Mouse (Mus musculus) testis, adult 2 months (tissue): ENCODE data around the gene Crip1. TPM values are rescaled to one million over a fixed set of nuclear protein-coding genes. Genes with fewer than 3 reads are reported as not detected.

Experiments
- H3K27ac ChIP-seq: fragments of 200-500 bp; 2 replicates; pipeline ENCODE4 v1.5.1; 2012; ENCODE audit warnings: low read depth, low read length; ENCODE audit not compliant: control insufficient read depth, insufficient read depth
- H3K27me3 ChIP-seq: fragments of 200-500 bp; 2 replicates; pipeline ENCODE4 v1.6.1; 2012; ENCODE audit warnings: mild to moderate bottlenecking, low read length, moderate library complexity; ENCODE audit not compliant: control insufficient read depth, insufficient read depth
- H3K36me3 ChIP-seq: fragments of 200-500 bp; 2 replicates; pipeline ENCODE4 v1.6.1; 2012; ENCODE audit warnings: mild to moderate bottlenecking, low read length; ENCODE audit not compliant: control insufficient read depth, insufficient read depth
- H3K4me1 ChIP-seq: fragments of 200-500 bp; 2 replicates; pipeline ENCODE4 v1.6.1; 2012; ENCODE audit warnings: low read length; ENCODE audit not compliant: control insufficient read depth, insufficient read depth
- H3K4me3 ChIP-seq: fragments of 200-500 bp; 2 replicates; pipeline ENCODE4 v1.5.1; 2012; ENCODE audit warnings: low read depth, mild to moderate bottlenecking, low read length, moderate library complexity, mixed read lengths; ENCODE audit not compliant: control insufficient read depth
- CTCF ChIP-seq: fragments of 200-500 bp; IDR thresholded peaks from 2 replicates; pipeline ENCODE4 v1.5.1; 2012; ENCODE audit warnings: low read depth, mild to moderate bottlenecking, inconsistent platforms, low read length, moderate library complexity; ENCODE audit not compliant: control insufficient read depth, insufficient read depth, insufficient replicate concordance
- POLR2A ChIP-seq: fragments of 200-500 bp; IDR thresholded peaks from 2 replicates; pipeline ENCODE4 v1.6.1; 2012; ENCODE audit warnings: low read depth, mild to moderate bottlenecking, inconsistent platforms, low read length, moderate library complexity; ENCODE audit not compliant: control insufficient read depth
- polyA plus RNA-seq: library from polyadenylated mRNA; depleted of rRNA; stranded (reverse); fragments of >200 nt; gene quantifications from 2 replicates; pipeline ENCODE4 v1.2.3, GENCODE M21; 2012

Gene Crip1
- polyA plus RNA-seq, 1 experiment, result 30.4 TPM

DNA sequence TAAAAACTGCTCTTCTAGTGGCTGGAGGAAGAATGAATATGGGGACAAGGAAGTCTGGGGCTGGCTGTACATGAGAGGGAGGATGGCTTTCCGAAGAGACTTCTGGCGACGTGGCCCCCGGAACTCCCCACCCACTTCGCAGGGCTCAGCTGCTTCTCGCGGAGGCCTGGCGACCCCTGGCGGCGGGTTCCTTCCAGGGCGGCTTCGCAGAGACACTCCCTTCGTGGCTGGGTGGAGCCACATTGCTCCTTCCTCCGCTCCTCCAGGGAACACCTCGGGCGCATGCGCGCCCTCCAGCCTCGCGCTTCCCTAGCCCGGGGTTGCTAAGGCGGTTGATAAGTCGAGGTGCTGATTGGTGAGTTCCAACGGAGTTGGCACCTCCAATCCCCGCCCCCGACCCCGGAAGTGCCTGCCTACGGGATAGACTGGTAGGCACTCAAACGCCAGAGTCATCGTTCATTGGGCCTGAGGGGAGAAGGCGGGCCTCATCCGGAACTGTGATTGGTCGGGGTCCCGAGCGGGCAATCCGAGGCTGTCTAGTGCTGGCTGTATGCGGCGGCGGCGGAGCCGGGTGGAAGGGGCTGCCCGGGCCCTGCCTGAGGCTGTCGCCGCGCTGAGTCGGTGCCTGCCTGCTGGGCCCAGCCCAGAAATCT is 9.9 kb downstream of the Crip1 start, which contains the start of gene Tedc1:
TSS of gene Tedc1 (plus strand) at position 535 of the 653 bp plus-strand sequence.
- TF ChIP-seq CTCF, result peak; percentile 73; the same call in 1 of the 2 replicates
- TF ChIP-seq POLR2A, result peak; percentile 31; the same call in 1 of the 2 replicates
- Histone ChIP-seq H3K27me3 (no peaks in the 10 kb centered on the region), H3K4me1 (peaks cover 35% of the 10 kb centered on the region), H3K27ac (peak within 1 kb of the TSS; percentile 83), H3K36me3 (no peaks in the 10 kb centered on the region; the same call in 1 of the 2 replicates), H3K4me3 (peak within 1 kb of the TSS; percentile 94)

DNA sequence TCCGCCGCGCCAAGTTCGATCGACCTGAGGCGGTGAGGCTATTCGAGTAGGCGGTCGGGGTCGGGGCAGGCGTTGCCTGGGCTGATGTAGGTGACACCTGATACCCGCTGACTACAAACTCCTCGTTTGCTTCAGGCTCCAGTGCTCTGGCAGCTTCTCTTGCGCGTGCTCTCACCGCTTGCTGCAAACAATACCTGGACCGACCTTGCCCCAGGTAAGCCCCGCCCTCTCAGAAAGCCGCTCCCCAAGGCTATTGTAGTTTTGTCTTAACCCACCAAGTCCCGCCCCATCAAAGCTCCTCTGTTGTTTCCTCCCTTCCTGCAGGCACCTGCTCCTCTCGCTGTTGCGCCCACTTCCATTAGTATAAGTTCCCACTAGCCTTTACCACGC is 10.4 kb downstream of the Crip1 start:
- H3K4me1 ChIP-seq, result peaks cover 31% of the 10 kb centered on the region

DNA sequence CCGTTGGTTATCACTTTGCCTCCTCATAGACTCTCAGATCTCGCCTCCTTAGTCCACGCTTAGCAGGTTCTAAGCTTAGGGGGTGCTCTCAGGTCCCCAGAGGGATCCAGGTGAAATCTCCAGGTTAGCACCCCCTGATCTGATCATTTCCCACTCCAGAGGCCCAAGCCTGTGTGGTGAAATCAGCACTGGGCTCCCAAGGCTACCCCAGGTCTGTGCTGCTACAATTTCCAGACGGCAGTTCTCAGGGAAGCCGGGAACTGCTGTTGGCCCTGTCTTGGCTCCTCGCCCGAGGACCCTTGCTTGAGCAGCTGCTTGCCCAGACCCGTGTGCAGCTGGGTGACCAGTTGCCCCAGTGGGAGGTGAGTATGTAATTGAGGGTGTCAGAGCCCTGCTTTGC is 10.9 kb downstream of the Crip1 start:
- no peak for TF ChIP-seq POLR2A
- TF ChIP-seq CTCF, result no peak
- H3K27me3 ChIP-seq, result no peaks in the 10 kb centered on the region
- peak overlapping the region; percentile 94 for H3K4me3 ChIP-seq
- H3K27ac ChIP-seq, result no peak overlapping the region
- H3K4me1 ChIP-seq, result peaks cover 28% of the 10 kb centered on the region
- H3K36me3 ChIP-seq, result no peaks in the 10 kb centered on the region; the same call in 1 of the 2 replicates

More for the DNA sequence above, 10.4 kb downstream of the Crip1 start:
- Histone ChIP-seq H3K27ac (peak overlapping the region; percentile 70), H3K36me3 (no peaks in the 10 kb centered on the region; the same call in 1 of the 2 replicates), H3K27me3 (no peaks in the 10 kb centered on the region), H3K4me3 (peak overlapping the region; percentile 94)
- no peak for TF ChIP-seq CTCF
- TF ChIP-seq POLR2A, result no peak

DNA sequence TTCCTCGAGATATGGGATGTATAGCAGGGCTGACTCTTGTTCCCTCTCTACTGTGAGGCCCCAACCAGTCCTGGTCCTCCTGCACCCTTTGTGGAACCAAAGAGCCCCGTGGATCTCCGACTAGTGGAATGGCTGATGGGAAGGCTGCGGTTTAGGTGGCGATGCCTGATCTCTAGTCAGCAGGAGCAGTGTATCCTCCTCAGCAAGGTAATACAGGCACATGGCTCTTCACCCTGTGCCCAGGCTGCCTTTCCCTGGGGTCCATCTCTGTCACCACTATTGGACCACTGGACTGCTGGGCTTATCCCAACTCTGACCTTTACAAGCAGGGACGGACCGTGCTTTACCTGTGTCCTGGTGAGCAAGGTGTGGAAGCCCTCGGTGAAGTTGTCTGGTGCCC is 11.4 kb downstream of the Crip1 start:
- TF ChIP-seq CTCF (no peak), POLR2A (no peak)
- Histone ChIP-seq H3K4me3 (peak overlapping the region; percentile 94), H3K27ac (no peak overlapping the region), H3K27me3 (no peaks in the 10 kb centered on the region), H3K36me3 (no peaks in the 10 kb centered on the region; the same call in 1 of the 2 replicates), H3K4me1 (peaks cover 23% of the 10 kb centered on the region)

DNA sequence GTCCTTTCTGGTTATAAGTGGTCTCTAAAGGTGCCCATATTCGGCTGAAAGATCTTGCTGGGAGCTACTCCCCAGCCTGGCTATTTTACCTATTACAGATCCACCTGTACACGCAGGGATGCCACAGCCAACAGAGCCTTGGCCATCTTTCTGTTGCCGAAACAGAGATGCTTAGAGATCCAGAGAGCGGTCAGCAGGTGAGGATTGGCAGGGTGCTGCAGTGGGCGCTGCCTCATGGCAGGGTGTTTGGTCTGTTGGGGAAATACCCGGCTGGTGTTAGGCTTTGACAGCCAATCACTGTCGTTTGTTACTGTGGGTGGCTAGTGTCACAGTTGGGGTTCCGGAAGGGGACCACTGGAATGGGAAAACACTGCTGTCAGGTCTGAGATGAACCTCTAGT is 11.9 kb downstream of the Crip1 start:
- no peak overlapping the region for H3K27ac ChIP-seq
- TF ChIP-seq POLR2A, result no peak
- no peak for TF ChIP-seq CTCF
- H3K27me3 ChIP-seq, result no peaks in the 10 kb centered on the region
- H3K36me3 ChIP-seq, result no peaks in the 10 kb centered on the region; the same call in 1 of the 2 replicates
- H3K4me1 ChIP-seq, result peaks cover 23% of the 10 kb centered on the region
- no peak overlapping the region for H3K4me3 ChIP-seq

DNA sequence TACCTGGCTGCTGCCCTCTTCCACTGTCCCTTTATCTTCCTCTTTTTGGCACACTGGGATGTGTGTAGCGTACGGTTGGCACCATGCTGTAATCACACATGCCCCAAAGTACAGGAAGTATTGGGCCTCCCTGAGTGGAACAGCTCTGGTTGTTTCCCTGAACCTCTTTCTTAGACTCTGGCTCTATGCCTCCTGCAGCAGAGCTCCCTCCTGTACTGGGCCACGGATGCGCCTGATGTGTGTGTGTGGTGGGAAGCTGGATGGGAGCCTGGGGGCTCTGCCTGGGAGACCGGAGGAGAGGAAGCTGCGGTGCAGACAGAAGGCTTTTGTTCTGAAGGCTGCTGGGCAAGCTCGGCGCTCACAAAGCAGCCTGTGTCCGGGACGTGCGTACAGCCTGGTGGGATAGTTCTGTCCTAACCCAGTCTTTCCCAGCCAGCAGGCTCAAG is 17.5 kb downstream of the Crip1 start:
- TF ChIP-seq CTCF (no peak), POLR2A (no peak)
- no peaks in the 10 kb centered on the region for H3K27me3 ChIP-seq
- H3K27ac ChIP-seq, result no peak overlapping the region
- H3K4me1 ChIP-seq, result no peaks in the 10 kb centered on the region
- H3K4me3 ChIP-seq, result no peak overlapping the region
- peaks cover 2% of the 10 kb centered on the region; the same call in 1 of the 2 replicates for H3K36me3 ChIP-seq

DNA sequence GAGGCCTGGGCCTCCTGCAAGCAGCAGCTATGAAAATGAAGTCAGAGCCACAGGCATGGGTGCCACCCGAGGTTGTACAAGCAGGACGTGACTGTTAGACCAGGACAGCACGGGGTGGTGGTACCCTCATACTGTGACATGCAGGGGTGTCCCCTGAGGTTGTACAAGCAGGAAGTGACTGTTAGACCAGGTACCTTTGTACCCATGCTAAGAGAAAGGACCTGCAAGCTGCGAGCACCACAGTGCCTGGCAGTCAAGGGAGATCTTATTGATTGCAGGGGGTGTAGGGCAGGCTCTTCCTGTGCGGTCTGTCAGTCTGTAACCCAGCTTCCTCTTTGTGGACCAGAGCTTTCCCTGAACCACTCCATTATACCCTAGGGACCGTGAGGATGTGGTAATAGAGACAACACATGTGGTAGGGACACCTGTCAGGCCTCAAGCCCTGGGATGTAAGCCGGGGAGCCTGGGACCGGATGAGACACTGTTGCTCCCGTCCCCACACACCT is 22.0 kb downstream of the Crip1 start:
- no peaks in the 10 kb centered on the region for H3K4me1 ChIP-seq
- H3K4me3 ChIP-seq, result no peak overlapping the region
- TF ChIP-seq CTCF (no peak), POLR2A (no peak)
- H3K36me3 ChIP-seq, result peaks cover 2% of the 10 kb centered on the region; the same call in 1 of the 2 replicates
- no peaks in the 10 kb centered on the region for H3K27me3 ChIP-seq
- H3K27ac ChIP-seq, result no peak overlapping the region

DNA sequence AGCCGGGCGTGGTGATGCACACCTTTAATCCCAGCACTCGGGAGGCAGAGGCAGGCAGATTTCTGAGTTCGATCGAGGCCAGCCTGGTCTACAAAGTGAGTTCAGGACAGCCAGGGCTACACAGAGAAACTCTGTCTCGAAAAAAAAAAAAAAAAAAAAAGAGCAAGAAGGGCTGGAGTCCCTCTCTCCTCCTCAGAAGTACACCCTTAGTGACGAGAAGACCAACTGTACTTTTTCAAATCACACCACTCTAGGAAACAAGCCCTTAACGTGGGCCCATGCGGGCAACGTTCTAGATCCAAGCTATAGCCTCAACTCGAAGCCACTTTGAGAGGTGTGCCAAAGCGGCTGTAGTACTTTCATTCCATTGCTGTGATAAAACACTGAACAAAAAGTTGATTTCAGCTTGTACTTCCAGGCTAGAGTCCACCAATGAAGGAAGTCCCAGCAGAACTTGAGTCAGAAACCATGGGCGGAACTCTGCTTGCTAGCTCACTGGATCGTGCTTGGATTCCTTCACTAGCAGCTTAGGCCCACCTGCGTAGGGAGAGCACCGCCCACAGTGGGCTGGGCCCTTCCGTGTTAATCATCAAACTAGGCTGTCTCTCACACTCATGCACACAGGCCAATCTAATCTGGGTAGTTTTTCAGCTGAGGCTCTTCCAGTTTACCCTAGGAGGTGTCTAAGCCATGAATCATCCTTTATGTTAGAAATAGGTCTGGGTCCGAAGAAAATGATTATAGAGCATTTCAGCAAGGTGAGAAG is 31.0 kb downstream of the Crip1 start:
- Histone ChIP-seq H3K27ac (no peak overlapping the region), H3K4me1 (peaks cover 3% of the 10 kb centered on the region), H3K4me3 (no peak overlapping the region), H3K36me3 (no peaks in the 10 kb centered on the region), H3K27me3 (no peaks in the 10 kb centered on the region)
- TF ChIP-seq CTCF (no peak), POLR2A (no peak)
